Mouse (Mus musculus): ENCODE measurements around the gene Imp3. TPM values are rescaled to one million over a fixed set of nuclear protein-coding genes. Genes with fewer than 3 reads are reported as not detected.

The Imp3 gene
- total and polyA plus RNA-seq, 3 experiments, result 68.3 to 458 (median 104) TPM

- no peak for DNase-seq
Measured at GRCm38 (mm10) chr9:56970158-56970557, 32.9 kb downstream of the Imp3 start.

- DNase-seq, result no peak
Measured at GRCm38 (mm10) chr9:56973960-56974524, 36.8 kb downstream of the Imp3 start.

- no peak for DNase-seq
Measured at GRCm38 (mm10) chr9:56975199-56975598, 37.9 kb downstream of the Imp3 start.

- no peak for DNase-seq
Measured at GRCm38 (mm10) chr9:56980186-56980585, 42.9 kb downstream of the Imp3 start.

- no peak for DNase-seq
Measured at GRCm38 (mm10) chr9:56981502-56981901, 44.2 kb downstream of the Imp3 start.

Other genes with a start within 250 kb of the Imp3 start
- gene Lingo1, start 141.0 kb upstream of the Imp3 start, total RNA-seq (2021), result 1 to 10 TPM in 1 of 2 experiments, under 1 TPM in 1; 0.55 to 1.8 TPM
- 4.1 and 5.9 TPM in 2 replicates for gene Lingo1, start 141.0 kb upstream of the Imp3 start, polyA plus RNA-seq (2012; rRNA removed)
- gene Odf3l1, start 72.8 kb upstream of the Imp3 start, total RNA-seq (2021), result 1 to 10 TPM; 1.5 to 1.7 TPM
- 7.4 and 7.6 TPM in 2 replicates for gene Odf3l1, start 72.8 kb upstream of the Imp3 start, polyA plus RNA-seq (2012; rRNA removed)
- gene Cspg4, start 72.4 kb upstream of the Imp3 start, total RNA-seq (2021), result 10 to 100 TPM in 1 of 2 experiments, 1 to 10 TPM in 1; 7.8 to 11.8 TPM
- gene Cspg4, start 72.4 kb upstream of the Imp3 start, polyA plus RNA-seq (2012; rRNA removed), result 17.9 and 19.0 TPM in 2 replicates
- gene Snx33, start 9.1 kb upstream of the Imp3 start, total RNA-seq (2021), result 10 to 100 TPM; 18.4 to 33.8 TPM
- 13.0 and 15.0 TPM in 2 replicates for gene Snx33, start 9.1 kb upstream of the Imp3 start, polyA plus RNA-seq (2012; rRNA removed)
- 10 to 100 TPM; 12.0 to 14.3 TPM for gene Snupn, start 13.4 kb downstream of the Imp3 start, total RNA-seq (2021)
- 4.0 and 5.8 TPM in 2 replicates for gene Snupn, start 13.4 kb downstream of the Imp3 start, polyA plus RNA-seq (2012; rRNA removed)
- 10 to 100 TPM; 37.2 to 47.6 TPM for gene Ptpn9, start 57.4 kb downstream of the Imp3 start, total RNA-seq (2021)
- 134 and 145 TPM in 2 replicates for gene Ptpn9, start 57.4 kb downstream of the Imp3 start, polyA plus RNA-seq (2012; rRNA removed)
- 10 to 100 TPM; 46.2 to 49.2 TPM for gene Sin3a, start 134.6 kb downstream of the Imp3 start, total RNA-seq (2021)
- gene Sin3a, start 134.6 kb downstream of the Imp3 start, polyA plus RNA-seq (2012; rRNA removed), result 71.0 and 101 TPM in 2 replicates
- gene Man2c1, start 193.2 kb downstream of the Imp3 start, total RNA-seq (2021), result 100 to 1,000 TPM in 1 of 2 experiments, 10 to 100 TPM in 1; 93.3 to 141 TPM
- 352 and 416 TPM in 2 replicates for gene Man2c1, start 193.2 kb downstream of the Imp3 start, polyA plus RNA-seq (2012; rRNA removed)
- gene Neil1, start 210.8 kb downstream of the Imp3 start, total RNA-seq (2021), result 10 to 100 TPM; 10.3 TPM
- 17.7 and 22.5 TPM in 2 replicates for gene Neil1, start 210.8 kb downstream of the Imp3 start, polyA plus RNA-seq (2012; rRNA removed)
- gene Commd4, start 220.9 kb downstream of the Imp3 start, total RNA-seq (2021), result 10 to 100 TPM; 47.5 to 59.8 TPM
- gene Commd4, start 220.9 kb downstream of the Imp3 start, polyA plus RNA-seq (2012; rRNA removed), result 176 and 182 TPM in 2 replicates

Measured in adrenal gland, adult 2 months (tissue).